Mouse (Mus musculus) liver, embryonic 11.5 days (tissue): ENCODE results near the gene Sftpd. TPM values are rescaled to one million over a fixed set of nuclear protein-coding genes. Genes with fewer than 3 reads are reported as not detected.

ENCODE experiments used
- ATAC-seq: fragments of 200-750 bp; cut with Nextera tagmentation; replicated peaks from 2 replicates; pipeline ENCODE4 v1.8.0; 2017; ENCODE audit warnings: moderate number of reproducible peaks, mild to moderate bottlenecking, moderate TSS enrichment, moderate library complexity; ENCODE audit not compliant: low FRiP score
- DNase-seq: peaks from one replicate; pipeline ENCODE4 v3.0.0-alpha.2; 2017; ENCODE audit warnings: low spot score
- H3K27ac ChIP-seq: fragments of 300-500 bp; sonication (generic); 2 replicates; pipeline ENCODE4 v1.5.1; 2014; ENCODE audit warnings: mild to moderate bottlenecking, low read depth, low read length, control low read depth
- H3K27me3 ChIP-seq: fragments of 300-500 bp; sonication (generic); replicated peaks from 2 replicates; pipeline ENCODE4 v1.6.1; 2014; ENCODE audit warnings: low read length, mixed read lengths; ENCODE audit not compliant: control insufficient read depth, insufficient read depth
- H3K36me3 ChIP-seq: fragments of 300-500 bp; sonication (generic); 2 replicates; pipeline ENCODE4 v1.6.1; 2014; ENCODE audit warnings: mild to moderate bottlenecking, low read length, moderate library complexity, mixed read lengths; ENCODE audit not compliant: control insufficient read depth, insufficient read depth
- H3K4me1 ChIP-seq: fragments of 300-500 bp; sonication (generic); replicated peaks from 2 replicates; pipeline ENCODE4 v1.6.1; 2014; ENCODE audit warnings: low read length, mixed read lengths; ENCODE audit not compliant: control insufficient read depth, insufficient read depth
- H3K4me2 ChIP-seq: fragments of 300-500 bp; sonication (generic); 2 replicates; pipeline ENCODE4 v1.6.1; 2014; ENCODE audit warnings: mild to moderate bottlenecking, control low read depth, moderate library complexity
- H3K4me3 ChIP-seq: fragments of 300-500 bp; sonication (generic); 2 replicates; pipeline ENCODE4 v1.5.1; 2014; ENCODE audit warnings: low read depth, low read length, control low read depth
- H3K9ac ChIP-seq: fragments of 300-500 bp; sonication (generic); 2 replicates; pipeline ENCODE4 v1.6.1; 2014; ENCODE audit warnings: low read depth, low read length, control low read depth
- H3K9me3 ChIP-seq: fragments of 300-500 bp; sonication (generic); 2 replicates; pipeline ENCODE4 v1.6.1; 2016; ENCODE audit warnings: low read length, inconsistent platforms, mixed read lengths; ENCODE audit not compliant: control insufficient read depth
- WGBS: fragments of 180-500 bp; shearing (Covaris S2); extraction: QIAGEN DNeasy Blood & Tissue Kit; methylation state at CpG from one replicate; pipeline ENCODE4 v1.1.7; 2014; 5-methylcytosine and 5-hydroxymethylcytosine counted together
- polyA plus RNA-seq: library from polyadenylated mRNA; unstranded; fragments of >200 nt; fragmentation: Nextera tagmentation; extraction: Ambion mirVana; gene quantifications from 2 replicates; pipeline ENCODE4 v1.2.1, GENCODE M21; 2014

Gene Sftpd
- polyA plus RNA-seq, 1 experiment from 2014 or later, result 0.08 TPM

- H3K4me3 ChIP-seq, result no peak overlapping the region
- no peak for ATAC-seq
- H3K27me3 ChIP-seq, result no peaks in the 10 kb centered on the region
- H3K4me1 ChIP-seq, result no peaks in the 10 kb centered on the region
- DNase-seq, result no peak
- H3K27ac ChIP-seq, result no peak overlapping the region
- no peaks in the 10 kb centered on the region for H3K36me3 ChIP-seq
- 83% methylated on average over 5 of the region's 5 CpGs for WGBS
- H3K9me3 ChIP-seq, result no peaks in the 10 kb centered on the region
- H3K9ac ChIP-seq, result no peak overlapping the region
- no peak overlapping the region for H3K4me2 ChIP-seq
These were observed 60.3 kb downstream of the Sftpd start for GRCm38 (mm10) chr14:41124683-41125082.

Other genes starting within 250 kb of the Sftpd start
- gene Tspan14, start 218.3 kb downstream of the Sftpd start, polyA plus RNA-seq, result 65.3 and 68.1 TPM in 2 replicates
- gene Fam213a, start 171.4 kb downstream of the Sftpd start, polyA plus RNA-seq, result 78.2 and 84.8 TPM in 2 replicates
- not detected in 2 replicates for gene Dydc2, start 115.9 kb downstream of the Sftpd start, polyA plus RNA-seq
- not detected in 2 replicates for gene Dydc1, start 112.2 kb downstream of the Sftpd start, polyA plus RNA-seq
- gene Mat1a, start 80.1 kb downstream of the Sftpd start, polyA plus RNA-seq, result 0.05 and 0.19 TPM in 2 replicates
- gene Sftpa1, start 53.4 kb downstream of the Sftpd start, polyA plus RNA-seq, result not detected in 2 replicates
- 6.7 and 8.0 TPM in 2 replicates for gene Mbl1, start 33.7 kb downstream of the Sftpd start, polyA plus RNA-seq
- 0.10 TPM in 1 of 2 replicates, not detected in the other for gene Gm2832, start 93.7 kb upstream of the Sftpd start, polyA plus RNA-seq
- gene Gm5798, start 163.5 kb upstream of the Sftpd start, polyA plus RNA-seq, result not detected in 2 replicates
- not detected in 2 replicates for gene Gm7945, start 201.2 kb upstream of the Sftpd start, polyA plus RNA-seq
- not detected in 2 replicates for gene Gm6482, start 223.1 kb upstream of the Sftpd start, polyA plus RNA-seq